Mouse (Mus musculus): ENCODE data around the gene Ednra. TPM values are rescaled to one million over a fixed set of nuclear protein-coding genes. Genes with fewer than 3 reads are reported as not detected.
"Not testable (repeated sequence)": the region's sequence is repeated elsewhere in the genome, so short reads cannot be mapped to it uniquely, and the experiment has no call there.

Ednra gene
- total RNA-seq, 2 experiments from 2014 or later, result 21.8 to 26.8 TPM

- no peak for DNase-seq
Observed at GRCm38 (mm10) chr8:77718933-77719332, 5.3 kb downstream of the Ednra start.

- DNase-seq, result no peak
Observed at GRCm38 (mm10) chr8:77717036-77717435, 7.2 kb downstream of the Ednra start.

- DNase-seq, result no peak
Observed at GRCm38 (mm10) chr8:77714455-77714854, 9.8 kb downstream of the Ednra start.

- DNase-seq, result no peak
Observed at GRCm38 (mm10) chr8:77713688-77714087, 10.6 kb downstream of the Ednra start.

- no peak for DNase-seq
Observed at GRCm38 (mm10) chr8:77704768-77705167, 19.5 kb downstream of the Ednra start.

GRCm38 (mm10) chr8:77698028-77698427 lies 26.2 kb downstream of the Ednra start:
- DNase-seq, result no peak

GRCm38 (mm10) chr8:77696182-77696581 lies 28.1 kb downstream of the Ednra start:
- no peak for DNase-seq

GRCm38 (mm10) chr8:77695486-77696058 lies 28.7 kb downstream of the Ednra start:
- DNase-seq, result no peak

GRCm38 (mm10) chr8:77695070-77695469 lies 29.2 kb downstream of the Ednra start:
- no peak for DNase-seq

GRCm38 (mm10) chr8:77694588-77694987 lies 29.7 kb downstream of the Ednra start:
- no peak for DNase-seq

GRCm38 (mm10) chr8:77689421-77690059 lies 34.7 kb downstream of the Ednra start:
- DNase-seq, result not testable (repeated sequence)

GRCm38 (mm10) chr8:77688978-77689377 lies 35.3 kb downstream of the Ednra start:
- no peak for DNase-seq

- no peak for DNase-seq
Observed at GRCm38 (mm10) chr8:77684372-77684771, 39.9 kb downstream of the Ednra start.

GRCm38 (mm10) chr8:77683356-77684106 lies 40.7 kb downstream of the Ednra start:
- peak; percentile 45 for DNase-seq

- DNase-seq, result no peak
Observed at GRCm38 (mm10) chr8:77682008-77682934, 42.0 kb downstream of the Ednra start.

- no peak for DNase-seq
Observed at GRCm38 (mm10) chr8:77672036-77672435, 52.2 kb downstream of the Ednra start.

GRCm38 (mm10) chr8:77670612-77671363 lies 53.5 kb downstream of the Ednra start:
- DNase-seq, result no peak

GRCm38 (mm10) chr8:77667916-77668315 lies 56.3 kb downstream of the Ednra start:
- peak; percentile 68 for DNase-seq

- peak; percentile 40 for DNase-seq
Observed at GRCm38 (mm10) chr8:77664901-77665300, 59.4 kb downstream of the Ednra start.

- DNase-seq, result no peak
Observed at GRCm38 (mm10) chr8:77659534-77660080, 64.7 kb downstream of the Ednra start.

- DNase-seq, result no peak
Observed at GRCm38 (mm10) chr8:77658356-77658755, 65.9 kb downstream of the Ednra start.

Measured in adrenal gland, postnatal 10 days (tissue).